24 mouse cellular contexts compared by ENCODE assay signal in the genomic region with DNA sequence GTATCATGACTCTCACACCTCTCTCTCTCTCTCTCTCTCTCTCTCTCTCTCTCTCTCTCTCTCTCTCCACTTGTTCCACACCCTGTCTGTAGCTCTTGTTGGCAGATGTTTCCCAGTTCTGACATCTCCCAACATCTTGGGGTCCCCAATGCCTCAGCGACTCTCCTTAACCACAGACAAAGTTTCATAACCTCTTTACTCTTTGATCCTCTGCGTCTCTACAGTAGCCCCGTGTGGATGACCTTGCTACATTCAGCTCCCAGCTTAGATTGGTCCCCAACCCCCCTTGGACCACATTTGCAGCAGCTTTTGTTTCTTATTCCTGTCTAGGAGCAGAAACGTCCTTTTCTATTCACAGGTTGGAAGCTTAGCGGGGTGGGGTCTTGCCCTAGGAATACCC.
"Had no signal": no experiment of that assay in that cellular context is flagged by ENCODE, and none has a peak within 500 bp of the region (broad histone marks: within the 10 kb centered on the region; RNA-seq: fewer than 3 reads in every experiment).

No protein-coding gene starts in this region.

- H3K9me3 ChIP-seq: limb, embryonic 10.5 days; limb, embryonic 13.5 days; liver, embryonic 12.5 days; liver, embryonic 15.5 days; lung, embryonic 15.5 days; megakaryocyte, embryonic 14.5 days; midbrain, embryonic 10.5 days; neural tube, embryonic 13.5 days; stomach, embryonic 15.5 days had no signal

- H3K27me3 ChIP-seq: limb, embryonic 13.5 days; liver, embryonic 15.5 days; lung, embryonic 15.5 days; megakaryocyte, embryonic 14.5 days; neural tube, embryonic 13.5 days; stomach, embryonic 15.5 days had no signal

- H3K9ac ChIP-seq: limb, embryonic 13.5 days; liver, embryonic 12.5 days; liver, embryonic 15.5 days; lung, embryonic 15.5 days; neural tube, embryonic 13.5 days; stomach, embryonic 15.5 days had no signal

- H3K4me2 ChIP-seq: limb, embryonic 13.5 days; liver, embryonic 12.5 days; liver, embryonic 15.5 days; lung, embryonic 15.5 days; neural tube, embryonic 13.5 days; stomach, embryonic 15.5 days had no signal

- H3K4me3 ChIP-seq: layer of hippocampus, adult 2 months; limb, embryonic 10.5 days; limb, embryonic 13.5 days; liver, embryonic 12.5 days; liver, embryonic 15.5 days; lung, embryonic 15.5 days; megakaryocyte, embryonic 14.5 days; midbrain, embryonic 10.5 days; myocyte; neural tube, embryonic 13.5 days; stomach, embryonic 15.5 days had no signal

- H3K27ac ChIP-seq: kidney, postnatal 0 days; layer of hippocampus, adult 2 months; limb, embryonic 10.5 days; limb, embryonic 13.5 days; liver, embryonic 12.5 days; liver, embryonic 15.5 days; lung, embryonic 15.5 days; midbrain, embryonic 10.5 days; neural tube, embryonic 13.5 days; stomach, embryonic 15.5 days had no signal

- H3K4me1 ChIP-seq: lung, embryonic 15.5 days; midbrain, embryonic 10.5 days; neural tube, embryonic 13.5 days; stomach, embryonic 15.5 days had no signal

- H3K36me3 ChIP-seq: limb, embryonic 10.5 days; limb, embryonic 13.5 days; liver, embryonic 12.5 days; liver, embryonic 15.5 days; lung, embryonic 15.5 days; midbrain, embryonic 10.5 days; neural tube, embryonic 13.5 days; stomach, embryonic 15.5 days had no signal

- DNase-seq: kidney, adult 2 months; kidney, postnatal 25 days; layer of hippocampus, adult 9-11 months; liver; lung, adult 18-20 months; lung, postnatal 10 days; lung, postnatal 4 days; retina, postnatal 1 day; right cerebral cortex, postnatal 25 days; spleen, adult 18-20 months; thymus, postnatal 25 days had no signal

- ATAC-seq: liver, embryonic 12.5 days; midbrain, embryonic 16.5 days had no signal
